Mouse (Mus musculus): ENCODE results near the gene Aim2. TPM values are rescaled to one million over a fixed set of nuclear protein-coding genes. Genes with fewer than 3 reads are reported as not detected.
A peak's percentile ranks its signal among the peaks of the same experiment; 100 is the strongest.

Gene Aim2
- polyA plus RNA-seq, 1 experiment, result 1.8 TPM

DNA sequence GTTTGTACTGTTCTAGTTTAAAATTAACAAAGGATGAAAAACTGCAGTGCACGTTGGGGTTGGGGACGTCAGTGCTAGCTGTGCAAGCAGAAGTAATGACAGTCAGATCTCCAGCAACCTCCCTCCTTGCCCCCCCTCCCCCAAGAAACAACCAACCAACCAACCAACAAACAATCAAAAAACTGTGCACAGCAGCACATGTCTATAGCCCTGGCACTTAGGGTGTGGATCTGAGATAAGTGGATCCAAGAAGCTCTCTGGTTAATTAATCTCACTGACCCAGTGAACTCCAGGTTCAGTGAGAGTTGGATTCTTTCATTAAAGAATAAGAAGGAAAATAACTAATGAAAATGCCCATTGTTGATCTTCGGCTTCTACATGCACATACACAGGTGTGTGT is 64.0 kb downstream of the Aim2 start:
- Histone ChIP-seq H3K4me3 (ENCODE audit: insufficient read depth, low read depth, low read length) (no peak overlapping the region), H3K36me3 (ENCODE audit: control insufficient read depth, insufficient read depth, low read length) (no peaks in the 10 kb centered on the region), H3K27me3 (replicated peaks; ENCODE audit: control insufficient read depth, insufficient read depth, low read length) (no peaks in the 10 kb centered on the region), H3K27ac (ENCODE audit: insufficient read depth, low read depth, low read length) (no peak overlapping the region), H3K4me1 (ENCODE audit: control insufficient read depth, insufficient read depth, low read length) (no peaks in the 10 kb centered on the region)
- TF ChIP-seq CTCF (conservative IDR thresholded peaks at IDR 0.05; ENCODE audit: insufficient read depth, insufficient read length, low read depth, low read length) (no peak), POLR2A (IDR thresholded peaks at IDR 0.05; ENCODE audit: low read depth, low read length) (no peak)
- no peak for DNase-seq
- 45% methylated on average over 3 of the region's 3 CpGs for WGBS

DNA sequence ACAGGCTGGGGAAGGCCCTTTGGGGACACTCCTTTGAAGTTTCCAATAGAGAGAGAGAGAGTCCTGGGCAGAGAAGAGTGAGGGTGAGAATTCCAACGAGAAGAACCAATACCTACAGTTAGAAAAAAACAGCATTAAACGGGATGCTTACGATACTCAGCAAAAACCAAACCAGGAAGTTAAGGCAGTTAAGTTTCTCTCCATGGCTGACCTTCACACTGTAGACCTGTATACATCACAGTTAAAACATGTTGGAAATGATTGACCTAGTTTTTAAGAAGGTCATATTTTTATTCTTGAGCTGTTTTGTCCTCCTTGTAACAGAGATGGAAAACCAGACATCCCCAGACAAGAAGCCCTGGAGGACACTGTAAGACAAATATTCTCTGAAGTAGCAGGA is 67.8 kb downstream of the Aim2 start:
- DNase-seq, result no peak
- Histone ChIP-seq H3K27me3 (replicated peaks; ENCODE audit: control insufficient read depth, insufficient read depth, low read length) (no peaks in the 10 kb centered on the region), H3K4me1 (ENCODE audit: control insufficient read depth, insufficient read depth, low read length) (no peaks in the 10 kb centered on the region), H3K27ac (ENCODE audit: insufficient read depth, low read depth, low read length) (no peak overlapping the region), H3K36me3 (ENCODE audit: control insufficient read depth, insufficient read depth, low read length) (no peaks in the 10 kb centered on the region), H3K4me3 (ENCODE audit: insufficient read depth, low read depth, low read length) (no peak overlapping the region)
- TF ChIP-seq CTCF (conservative IDR thresholded peaks at IDR 0.05; ENCODE audit: insufficient read depth, insufficient read length, low read depth, low read length) (no peak), POLR2A (IDR thresholded peaks at IDR 0.05; ENCODE audit: low read depth, low read length) (no peak)
- 67% methylated on average over 3 of the region's 3 CpGs for WGBS

DNA sequence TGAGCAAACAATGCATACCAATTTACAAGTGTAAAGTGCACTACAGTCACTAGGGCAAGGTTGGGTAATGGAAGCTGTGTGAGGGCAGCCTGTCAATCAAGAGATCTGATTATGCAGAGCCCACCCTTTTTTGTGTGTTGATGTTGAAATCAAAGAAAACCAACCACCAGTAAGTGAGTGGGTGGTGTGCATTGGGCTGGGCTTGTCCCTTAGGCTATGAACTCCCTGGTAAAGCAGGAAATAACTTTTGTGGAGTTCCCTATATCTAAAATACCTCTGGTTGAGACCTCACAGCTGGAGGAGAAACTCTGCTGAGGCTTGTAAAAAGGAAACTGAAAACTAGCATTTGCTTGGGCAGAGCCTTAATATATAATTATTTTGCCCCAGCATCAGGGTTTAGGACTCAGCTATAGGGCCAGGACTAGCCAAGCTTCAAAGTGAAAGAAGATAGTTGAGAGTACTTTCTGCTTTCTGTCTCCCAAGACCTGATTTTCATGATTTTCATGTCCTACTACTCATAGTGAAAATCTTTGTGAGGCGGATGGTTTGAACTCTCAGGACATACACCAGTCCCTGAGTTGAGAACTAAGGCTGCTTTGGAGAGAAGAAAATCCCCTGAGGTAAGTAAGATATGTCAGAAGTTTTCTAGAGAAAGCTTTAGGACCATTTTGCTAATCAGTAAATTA is 68.4 kb downstream of the Aim2 start:
- no peaks in the 10 kb centered on the region for H3K27me3 ChIP-seq (replicated peaks; ENCODE audit: control insufficient read depth, insufficient read depth, low read length)
- DNase-seq, result peak; percentile 8
- no peak overlapping the region for H3K27ac ChIP-seq (ENCODE audit: insufficient read depth, low read depth, low read length)
- H3K4me1 ChIP-seq (ENCODE audit: control insufficient read depth, insufficient read depth, low read length), result no peaks in the 10 kb centered on the region
- TF ChIP-seq POLR2A (IDR thresholded peaks at IDR 0.05; ENCODE audit: low read depth, low read length) (no peak), CTCF (conservative IDR thresholded peaks at IDR 0.05; ENCODE audit: insufficient read depth, insufficient read length, low read depth, low read length) (no peak)
- H3K4me3 ChIP-seq (ENCODE audit: insufficient read depth, low read depth, low read length), result no peak overlapping the region
- no peaks in the 10 kb centered on the region for H3K36me3 ChIP-seq (ENCODE audit: control insufficient read depth, insufficient read depth, low read length)
- WGBS, result 82% methylated on average over 1 of the region's 1 CpGs

DNA sequence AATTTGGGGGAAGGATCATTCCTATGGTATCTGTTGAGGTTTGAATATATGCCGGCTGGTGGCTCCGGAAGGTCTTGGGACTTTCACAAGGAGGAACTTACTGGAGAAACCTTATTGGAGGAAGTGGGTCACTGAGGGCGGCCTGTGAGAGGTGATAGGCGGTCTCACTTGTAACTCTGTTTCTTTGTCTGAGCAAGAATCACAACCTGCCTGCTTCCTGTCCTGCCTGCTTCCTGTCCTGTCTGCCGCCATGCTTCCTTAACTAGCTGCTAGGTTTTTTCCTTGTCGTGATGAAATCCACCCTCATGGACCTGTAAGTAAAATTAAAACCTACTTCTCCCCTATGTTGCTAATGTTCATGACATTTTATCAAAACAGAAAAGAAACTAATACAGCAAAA is 69.7 kb downstream of the Aim2 start:
- peak; percentile 24 for DNase-seq
- H3K4me3 ChIP-seq (ENCODE audit: insufficient read depth, low read depth, low read length), result no peak overlapping the region
- TF ChIP-seq POLR2A (IDR thresholded peaks at IDR 0.05; ENCODE audit: low read depth, low read length), result no peak
- TF ChIP-seq CTCF (conservative IDR thresholded peaks at IDR 0.05; ENCODE audit: insufficient read depth, insufficient read length, low read depth, low read length), result no peak

DNA sequence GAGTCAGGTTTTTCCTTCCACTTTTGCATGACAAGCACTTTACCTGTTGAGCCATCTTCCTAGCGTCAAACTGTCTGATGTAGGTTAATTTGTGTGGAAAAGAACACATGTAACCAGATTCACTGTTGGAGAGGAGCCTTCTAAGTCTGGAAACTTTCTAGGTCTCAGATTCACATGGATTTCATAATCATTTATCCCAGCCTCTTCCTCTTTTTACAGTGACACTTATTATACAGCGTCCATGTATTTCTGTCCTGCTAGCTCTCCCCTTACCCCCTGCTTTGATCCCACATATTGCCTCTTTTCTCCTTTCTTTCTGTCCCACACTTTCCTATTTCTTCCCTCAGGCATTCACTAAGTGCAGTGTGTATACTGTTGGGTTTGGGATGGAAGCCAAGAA is 75.7 kb downstream of the Aim2 start:
- 75% methylated on average over 2 of the region's 2 CpGs for WGBS
- Histone ChIP-seq H3K27me3 (replicated peaks; ENCODE audit: control insufficient read depth, insufficient read depth, low read length) (no peaks in the 10 kb centered on the region), H3K4me3 (ENCODE audit: insufficient read depth, low read depth, low read length) (no peak overlapping the region), H3K27ac (ENCODE audit: insufficient read depth, low read depth, low read length) (no peak overlapping the region), H3K4me1 (ENCODE audit: control insufficient read depth, insufficient read depth, low read length) (no peaks in the 10 kb centered on the region), H3K36me3 (ENCODE audit: control insufficient read depth, insufficient read depth, low read length) (no peaks in the 10 kb centered on the region)
- DNase-seq, result no peak
- no peak for TF ChIP-seq POLR2A (IDR thresholded peaks at IDR 0.05; ENCODE audit: low read depth, low read length)
- no peak for TF ChIP-seq CTCF (conservative IDR thresholded peaks at IDR 0.05; ENCODE audit: insufficient read depth, insufficient read length, low read depth, low read length)

More for the DNA sequence above, 69.7 kb downstream of the Aim2 start:
- Histone ChIP-seq H3K36me3 (ENCODE audit: control insufficient read depth, insufficient read depth, low read length) (no peaks in the 10 kb centered on the region), H3K27ac (ENCODE audit: insufficient read depth, low read depth, low read length) (no peak overlapping the region), H3K4me1 (ENCODE audit: control insufficient read depth, insufficient read depth, low read length) (no peaks in the 10 kb centered on the region), H3K27me3 (replicated peaks; ENCODE audit: control insufficient read depth, insufficient read depth, low read length) (no peaks in the 10 kb centered on the region)
- 64% methylated on average over 6 of the region's 6 CpGs for WGBS

DNA sequence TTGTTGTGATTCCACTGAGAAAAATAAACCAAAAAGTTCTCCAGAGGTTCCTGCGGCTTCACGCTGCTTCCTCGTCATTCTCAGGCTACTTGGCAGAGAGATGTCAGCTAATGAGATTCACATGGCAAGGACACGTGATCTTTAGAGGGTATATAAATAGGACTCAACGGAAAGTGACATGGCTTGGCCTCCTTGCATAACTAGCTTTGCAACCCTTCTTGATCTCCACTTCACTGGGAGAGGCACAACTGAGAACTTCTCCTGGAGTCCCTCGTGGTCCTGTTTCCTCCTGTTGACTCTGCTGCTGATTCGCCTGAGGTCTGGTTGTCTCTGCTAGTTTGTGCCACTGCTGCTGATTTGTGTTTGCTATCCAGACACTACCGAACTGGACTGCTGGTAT is 76.7 kb downstream of the Aim2 start:
- Histone ChIP-seq H3K36me3 (ENCODE audit: control insufficient read depth, insufficient read depth, low read length) (no peaks in the 10 kb centered on the region), H3K4me1 (ENCODE audit: control insufficient read depth, insufficient read depth, low read length) (no peaks in the 10 kb centered on the region), H3K27ac (ENCODE audit: insufficient read depth, low read depth, low read length) (no peak overlapping the region), H3K27me3 (replicated peaks; ENCODE audit: control insufficient read depth, insufficient read depth, low read length) (no peaks in the 10 kb centered on the region), H3K4me3 (ENCODE audit: insufficient read depth, low read depth, low read length) (no peak overlapping the region)
- no peak for TF ChIP-seq POLR2A (IDR thresholded peaks at IDR 0.05; ENCODE audit: low read depth, low read length)
- no peak for TF ChIP-seq CTCF (conservative IDR thresholded peaks at IDR 0.05; ENCODE audit: insufficient read depth, insufficient read length, low read depth, low read length)
- no peak for DNase-seq
- 75% methylated on average over 8 of the region's 8 CpGs for WGBS

DNA sequence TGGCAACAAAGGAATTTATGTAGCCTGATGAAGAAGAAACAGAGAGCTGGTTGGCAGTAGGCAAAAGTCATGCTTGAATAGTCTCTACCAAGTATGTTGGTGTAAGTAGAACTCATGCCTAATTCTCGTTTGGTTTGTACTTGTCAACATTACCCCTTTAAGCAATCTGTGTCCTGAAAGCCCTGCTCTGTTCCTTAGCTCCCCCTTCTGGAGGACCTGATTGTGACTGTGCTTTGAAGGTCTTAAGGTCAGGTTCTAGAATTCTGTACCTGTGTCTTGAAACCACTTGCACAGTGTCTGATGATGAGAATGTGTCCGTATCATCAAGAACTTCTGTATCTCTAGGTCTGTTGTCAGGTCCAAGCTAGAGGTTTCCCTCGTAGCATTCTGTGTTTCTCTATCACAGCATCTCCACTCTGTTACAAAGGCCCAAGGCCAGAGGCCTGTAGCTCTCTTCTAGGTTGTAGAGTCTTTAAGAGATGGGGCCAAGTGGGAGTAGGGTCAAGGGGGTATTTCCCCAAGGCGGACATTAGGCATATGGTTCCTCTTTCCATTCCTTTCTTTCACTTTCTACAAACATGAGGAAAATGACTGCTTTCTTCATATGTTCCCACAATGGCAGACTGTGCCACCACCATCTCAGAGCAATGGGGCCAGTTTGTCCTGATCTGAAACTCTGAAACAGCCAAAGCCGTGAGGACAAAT is 79.5 kb downstream of the Aim2 start:
- H3K36me3 ChIP-seq (ENCODE audit: control insufficient read depth, insufficient read depth, low read length), result no peaks in the 10 kb centered on the region
- DNase-seq, result no peak
- H3K4me3 ChIP-seq (ENCODE audit: insufficient read depth, low read depth, low read length), result no peak overlapping the region
- H3K4me1 ChIP-seq (ENCODE audit: control insufficient read depth, insufficient read depth, low read length), result no peaks in the 10 kb centered on the region
- TF ChIP-seq POLR2A (IDR thresholded peaks at IDR 0.05; ENCODE audit: low read depth, low read length), result no peak
- no peak for TF ChIP-seq CTCF (conservative IDR thresholded peaks at IDR 0.05; ENCODE audit: insufficient read depth, insufficient read length, low read depth, low read length)
- 81% methylated on average over 5 of the region's 5 CpGs for WGBS
- no peaks in the 10 kb centered on the region for H3K27me3 ChIP-seq (replicated peaks; ENCODE audit: control insufficient read depth, insufficient read depth, low read length)
- H3K27ac ChIP-seq (ENCODE audit: insufficient read depth, low read depth, low read length), result no peak overlapping the region
